Mouse (Mus musculus) ES-E14 (cell line): ENCODE measurements around the gene Snx33.

ENCODE experiments used
- CHD2 ChIP-seq: IDR thresholded peaks from 2 replicates; pipeline ENCODE4 v1.6.1; 2014; ENCODE audit warnings: mild to moderate bottlenecking, low read depth, low read length, inconsistent platforms
- HCFC1 ChIP-seq: IDR thresholded peaks from 2 replicates; pipeline ENCODE4 v1.6.1; 2012; ENCODE audit warnings: low read length, inconsistent platforms, borderline replicate concordance; ENCODE audit not compliant: insufficient read depth
- MAFK ChIP-seq: IDR thresholded peaks from 2 replicates; pipeline ENCODE4 v1.6.1; 2014; ENCODE audit warnings: mild to moderate bottlenecking, low read depth, low read length, inconsistent platforms; ENCODE audit not compliant: insufficient read depth
- ZNF384 ChIP-seq: IDR thresholded peaks from 2 replicates; pipeline ENCODE4 v1.6.1; 2012; ENCODE audit warnings: low read depth, low read length, inconsistent platforms

- TF ChIP-seq MAFK (no peak), ZNF384 (no peak), HCFC1 (no peak), CHD2 (no peak)
These were observed 30.5 kb upstream of the Snx33 start for GRCm38 (mm10) chr9:56958689-56959088.
